Mouse (Mus musculus) liver, embryonic 13.5 days (tissue): Measurements from ENCODE around the gene Leo1. TPM values are rescaled to one million over a fixed set of nuclear protein-coding genes. Genes with fewer than 3 reads are reported as not detected.

ENCODE experiments used
- ATAC-seq: fragments of 200-750 bp; cut with Nextera tagmentation; 2 replicates; pipeline ENCODE4 v1.8.0; 2017; ENCODE audit warnings: low read depth, mild to moderate bottlenecking, moderate number of reproducible peaks, moderate library complexity
- DNase-seq: peaks from one replicate; pipeline ENCODE4 v3.0.0; 2022
- H3K27ac ChIP-seq: fragments of 300-500 bp; sonication (generic); 2 replicates; pipeline ENCODE4 v1.5.1; 2015; ENCODE audit warnings: moderate library complexity, mild to moderate bottlenecking, inconsistent platforms
- H3K27me3 ChIP-seq: fragments of 300-500 bp; sonication (generic); 2 replicates; pipeline ENCODE4 v1.6.1; 2015; ENCODE audit warnings: mild to moderate bottlenecking, inconsistent platforms
- H3K36me3 ChIP-seq: fragments of 300-500 bp; sonication (generic); 2 replicates; pipeline ENCODE4 v1.6.1; 2015; ENCODE audit warnings: mild to moderate bottlenecking, inconsistent platforms
- H3K4me1 ChIP-seq: fragments of 300-500 bp; sonication (generic); replicated peaks from 2 replicates; pipeline ENCODE4 v1.6.1; 2015; ENCODE audit warnings: inconsistent platforms
- H3K4me2 ChIP-seq: fragments of 300-500 bp; sonication (generic); 2 replicates; pipeline ENCODE4 v1.6.1; 2015; ENCODE audit warnings: inconsistent platforms, mild to moderate bottlenecking, moderate library complexity
- H3K4me3 ChIP-seq: fragments of 300-500 bp; sonication (generic); replicated peaks from 2 replicates; pipeline ENCODE4 v1.5.1; 2015; ENCODE audit warnings: mild to moderate bottlenecking, inconsistent platforms
- H3K9ac ChIP-seq: fragments of 300-500 bp; sonication (generic); 2 replicates; pipeline ENCODE4 v1.6.1; 2015; ENCODE audit warnings: mild to moderate bottlenecking, inconsistent platforms
- H3K9me3 ChIP-seq: fragments of 300-500 bp; sonication (generic); replicated peaks from 2 replicates; pipeline ENCODE4 v1.6.1; 2016; ENCODE audit warnings: inconsistent platforms
- WGBS: fragments of 180-500 bp; shearing (Covaris S2); methylation state at CpG from one replicate; pipeline ENCODE4 v1.1.7; 2015; ENCODE audit not compliant: insufficient replicate concordance; 5-methylcytosine and 5-hydroxymethylcytosine counted together
- polyA plus RNA-seq: library from polyadenylated mRNA; unstranded; fragments of >200 nt; fragmentation: Nextera tagmentation; extraction: Ambion mirVana; gene quantifications from 2 replicates; pipeline ENCODE4 v1.2.1, GENCODE M21; 2015

The Leo1 gene
- polyA plus RNA-seq, 1 experiment from 2014 or later = 18.9 TPM

- peak overlapping the region; percentile 86 for H3K4me2 ChIP-seq
- no peaks in the 10 kb centered on the region for H3K9me3 ChIP-seq
- under 1% methylated on average over 89 of the region's 90 CpGs for WGBS
- H3K27ac ChIP-seq = peak overlapping the region; percentile 95
- peak; percentile 66 for DNase-seq
- peak overlapping the region; percentile 90 for H3K9ac ChIP-seq
- H3K36me3 ChIP-seq = no peaks in the 10 kb centered on the region
- peak overlapping the region; percentile 86 for H3K4me3 ChIP-seq
- no peaks in the 10 kb centered on the region for H3K27me3 ChIP-seq
- ATAC-seq = peak; percentile 74
- peaks cover 70% of the 10 kb centered on the region for H3K4me1 ChIP-seq
These were observed 32.1 kb upstream of the Leo1 start for GRCm38 (mm10) chr9:75409031-75409851.

DNA sequence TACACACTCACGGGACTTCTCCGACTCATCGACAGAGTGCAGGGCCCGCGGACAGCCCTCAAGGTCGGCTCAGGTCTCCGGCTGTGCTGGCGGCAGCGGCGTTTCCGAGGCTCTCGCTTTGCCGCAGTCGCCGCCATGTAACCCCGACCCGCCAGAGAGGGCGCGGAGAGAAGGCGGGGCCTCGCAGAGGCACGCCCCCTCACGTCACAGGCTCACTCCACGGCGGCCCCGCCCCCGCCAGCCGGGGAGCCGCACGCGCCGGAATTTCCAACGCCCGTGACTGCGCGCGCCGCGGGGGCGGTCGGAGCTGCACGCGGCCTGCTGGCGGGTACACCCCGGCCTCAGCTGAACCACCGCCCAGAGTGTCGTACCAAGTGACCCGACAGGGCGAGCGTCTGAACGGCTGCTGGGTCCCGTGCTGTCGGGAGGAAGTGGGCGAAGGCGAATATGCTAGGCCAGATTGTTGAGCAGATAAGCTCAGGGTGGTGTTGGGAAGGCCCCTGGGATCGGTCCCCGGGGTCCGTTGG lies 31.4 kb upstream of the Leo1 start, which contains the start of gene Mapk6:
Gene Mapk6 (minus strand): TSS at position 154 of the 527 bp plus-strand sequence.
- under 1% methylated on average over 58 of the region's 58 CpGs for WGBS
- Histone ChIP-seq H3K36me3 (no peaks in the 10 kb centered on the region), H3K4me3 (peak within 1 kb of the TSS; percentile 86), H3K4me1 (peaks cover 63% of the 10 kb centered on the region), H3K9me3 (no peaks in the 10 kb centered on the region), H3K27ac (peak within 1 kb of the TSS; percentile 95), H3K27me3 (no peaks in the 10 kb centered on the region), H3K4me2 (peak within 1 kb of the TSS; percentile 86), H3K9ac (peak within 1 kb of the TSS; percentile 90)
- ATAC-seq (peak; percentile 90), DNase-seq (peak; percentile 95)

DNA sequence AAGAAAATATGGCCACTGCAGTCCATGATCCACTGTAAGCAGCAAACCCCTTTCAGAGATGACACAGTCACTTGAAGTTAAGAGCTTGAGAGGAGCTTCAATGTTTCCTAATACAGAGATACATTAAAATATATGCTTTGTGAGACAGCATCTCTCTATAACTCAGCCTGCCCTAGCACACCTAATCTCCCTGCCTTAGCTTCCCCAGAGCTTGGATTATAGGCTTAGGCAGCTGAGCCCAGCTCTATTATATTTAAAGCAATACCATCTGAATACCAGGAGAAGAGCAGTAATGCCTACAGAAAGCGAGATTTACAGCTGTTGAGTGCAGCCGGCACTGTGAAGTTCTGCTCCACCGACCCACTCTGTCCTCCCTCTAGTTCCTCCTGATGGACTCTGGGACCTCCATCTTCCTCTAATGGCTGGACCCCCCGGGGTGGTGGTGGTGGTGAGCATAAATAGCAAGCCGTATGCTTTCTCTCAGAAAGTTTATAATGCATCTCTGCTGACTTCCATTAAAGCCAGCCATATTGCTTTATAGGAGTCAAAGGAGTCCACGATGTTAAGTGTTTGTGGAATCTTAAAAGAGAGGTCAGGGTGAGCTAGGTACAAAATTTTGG lies 30.3 kb upstream of the Leo1 start:
- 40% methylated on average over 6 of the region's 6 CpGs for WGBS
- Histone ChIP-seq H3K4me1 (peaks cover 55% of the 10 kb centered on the region), H3K9ac (peak overlapping the region; percentile 90; the same call in 1 of the 2 replicates), H3K36me3 (no peaks in the 10 kb centered on the region), H3K27me3 (no peaks in the 10 kb centered on the region), H3K4me3 (0 out of 2 replicates have a peak overlapping the region, but pooled peaks have one; percentile 86), H3K9me3 (no peaks in the 10 kb centered on the region), H3K4me2 (peak overlapping the region; percentile 86), H3K27ac (peak overlapping the region; percentile 95)
- ATAC-seq = no peak
- DNase-seq = no peak

DNA sequence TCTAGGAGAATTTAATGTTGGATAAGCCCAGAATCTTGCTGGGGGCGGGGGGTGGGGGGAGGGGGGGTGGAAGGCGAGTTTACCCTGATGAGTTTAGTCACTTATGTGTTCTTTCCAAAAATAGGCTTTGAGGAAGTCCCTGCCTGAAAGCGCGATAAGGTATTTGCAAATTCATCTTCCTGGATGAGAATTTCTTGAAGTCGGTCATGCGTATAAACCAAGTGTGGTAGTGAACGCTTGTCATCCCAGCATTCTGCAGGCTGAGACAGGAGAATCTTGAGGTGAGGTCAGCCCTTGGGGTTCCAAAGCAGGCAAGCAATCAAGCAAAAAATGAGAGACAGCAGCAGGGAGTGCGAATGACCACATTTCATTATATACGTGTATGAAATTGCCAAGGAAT lies 29.7 kb upstream of the Leo1 start:
- WGBS = 29% methylated on average over 9 of the region's 9 CpGs
- Histone ChIP-seq H3K4me1 (peaks cover 49% of the 10 kb centered on the region), H3K4me3 (no peak overlapping the region), H3K27ac (no peak overlapping the region), H3K27me3 (no peaks in the 10 kb centered on the region), H3K9me3 (no peaks in the 10 kb centered on the region), H3K9ac (no peak overlapping the region), H3K4me2 (no peak overlapping the region), H3K36me3 (no peaks in the 10 kb centered on the region)
- ATAC-seq (no peak), DNase-seq (no peak)

- WGBS = 54% methylated on average over 5 of the region's 5 CpGs
- Histone ChIP-seq H3K36me3 (no peaks in the 10 kb centered on the region), H3K4me2 (no peak overlapping the region), H3K4me1 (peaks cover 35% of the 10 kb centered on the region), H3K27me3 (no peaks in the 10 kb centered on the region), H3K9ac (no peak overlapping the region), H3K27ac (no peak overlapping the region), H3K9me3 (no peaks in the 10 kb centered on the region), H3K4me3 (no peak overlapping the region)
- DNase-seq (no peak), ATAC-seq (no peak)
These were observed 28.1 kb upstream of the Leo1 start for GRCm38 (mm10) chr9:75413206-75413605.

DNA sequence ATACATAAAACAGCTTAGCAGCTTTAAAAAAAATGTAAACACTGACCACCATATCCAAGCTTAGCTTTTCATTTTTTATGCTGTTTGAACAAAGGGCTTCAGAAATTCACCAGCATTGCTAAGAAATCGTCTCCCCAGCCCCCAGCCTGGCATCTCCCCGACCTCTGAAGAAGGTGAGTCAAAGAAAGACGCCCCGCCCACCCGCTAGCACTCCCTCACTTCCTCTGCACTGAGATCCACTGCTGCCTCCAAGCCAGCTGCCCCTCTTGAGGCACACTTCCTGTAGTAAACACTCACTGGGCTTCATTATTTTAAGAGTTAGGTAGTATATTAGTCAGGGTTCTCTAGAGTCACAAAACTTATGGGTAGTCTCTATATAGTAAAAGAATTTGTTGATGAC lies 27.1 kb upstream of the Leo1 start:
- peaks cover 26% of the 10 kb centered on the region for H3K4me1 ChIP-seq

DNA sequence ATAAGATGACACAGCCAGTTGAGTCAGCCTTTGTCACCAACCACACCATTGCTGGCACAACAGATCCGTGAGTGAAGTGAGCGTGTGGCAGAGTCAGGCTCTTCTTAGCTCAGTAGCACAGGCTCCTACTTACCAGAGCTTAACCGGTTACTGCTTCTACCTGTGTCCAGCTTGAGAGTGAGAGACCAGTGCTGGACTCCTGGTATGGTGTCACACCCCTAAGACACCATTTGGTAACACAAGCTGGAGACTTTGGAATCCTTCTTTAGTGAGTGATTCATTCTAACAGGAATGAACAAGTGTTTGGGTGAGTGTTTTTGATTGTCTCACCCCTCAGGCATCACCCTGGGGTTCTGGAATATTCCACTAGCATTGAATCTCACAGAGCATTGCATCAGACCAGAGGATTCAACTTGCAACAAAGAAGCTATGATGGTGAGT lies 19.1 kb upstream of the Leo1 start:
- Histone ChIP-seq H3K36me3 (no peaks in the 10 kb centered on the region), H3K9ac (no peak overlapping the region), H3K27me3 (no peaks in the 10 kb centered on the region), H3K4me2 (no peak overlapping the region), H3K27ac (no peak overlapping the region), H3K4me1 (peaks cover 5% of the 10 kb centered on the region; the same call in 1 of the 2 replicates), H3K4me3 (no peak overlapping the region), H3K9me3 (no peaks in the 10 kb centered on the region)
- no peak for DNase-seq
- 65% methylated on average over 3 of the region's 3 CpGs for WGBS
- ATAC-seq = no peak

More for the DNA sequence above, 27.1 kb upstream of the Leo1 start:
- H3K9me3 ChIP-seq = no peaks in the 10 kb centered on the region
- H3K4me3 ChIP-seq = no peak overlapping the region
- WGBS = 17% methylated on average over 5 of the region's 5 CpGs
- no peaks in the 10 kb centered on the region for H3K36me3 ChIP-seq
- no peak overlapping the region for H3K9ac ChIP-seq
- ATAC-seq (no peak), DNase-seq (no peak)
- H3K27ac ChIP-seq = no peak overlapping the region
- no peaks in the 10 kb centered on the region for H3K27me3 ChIP-seq
- no peak overlapping the region for H3K4me2 ChIP-seq

- H3K9ac ChIP-seq = no peak overlapping the region
- no peaks in the 10 kb centered on the region for H3K27me3 ChIP-seq
- H3K9me3 ChIP-seq = no peaks in the 10 kb centered on the region
- ATAC-seq = no peak
- WGBS = 46% methylated on average over 5 of the region's 5 CpGs
- H3K4me2 ChIP-seq = no peak overlapping the region
- peaks cover 5% of the 10 kb centered on the region; the same call in 1 of the 2 replicates for H3K4me1 ChIP-seq
- H3K36me3 ChIP-seq = no peaks in the 10 kb centered on the region
- DNase-seq = no peak
- H3K4me3 ChIP-seq = no peak overlapping the region
- H3K27ac ChIP-seq = no peak overlapping the region
These were observed 17.6 kb upstream of the Leo1 start for GRCm38 (mm10) chr9:75423683-75424082.

GRCm38 (mm10) chr9:75424358-75425150 lies 16.8 kb upstream of the Leo1 start:
- H3K4me1 ChIP-seq = peaks cover 5% of the 10 kb centered on the region; the same call in 1 of the 2 replicates
- WGBS = 58% methylated on average over 6 of the region's 6 CpGs
- H3K4me2 ChIP-seq = no peak overlapping the region
- H3K9ac ChIP-seq = no peak overlapping the region
- H3K27ac ChIP-seq = no peak overlapping the region
- no peak overlapping the region for H3K4me3 ChIP-seq
- H3K9me3 ChIP-seq = no peaks in the 10 kb centered on the region
- DNase-seq = no peak
- ATAC-seq = no peak
- H3K27me3 ChIP-seq = no peaks in the 10 kb centered on the region
- H3K36me3 ChIP-seq = no peaks in the 10 kb centered on the region

DNA sequence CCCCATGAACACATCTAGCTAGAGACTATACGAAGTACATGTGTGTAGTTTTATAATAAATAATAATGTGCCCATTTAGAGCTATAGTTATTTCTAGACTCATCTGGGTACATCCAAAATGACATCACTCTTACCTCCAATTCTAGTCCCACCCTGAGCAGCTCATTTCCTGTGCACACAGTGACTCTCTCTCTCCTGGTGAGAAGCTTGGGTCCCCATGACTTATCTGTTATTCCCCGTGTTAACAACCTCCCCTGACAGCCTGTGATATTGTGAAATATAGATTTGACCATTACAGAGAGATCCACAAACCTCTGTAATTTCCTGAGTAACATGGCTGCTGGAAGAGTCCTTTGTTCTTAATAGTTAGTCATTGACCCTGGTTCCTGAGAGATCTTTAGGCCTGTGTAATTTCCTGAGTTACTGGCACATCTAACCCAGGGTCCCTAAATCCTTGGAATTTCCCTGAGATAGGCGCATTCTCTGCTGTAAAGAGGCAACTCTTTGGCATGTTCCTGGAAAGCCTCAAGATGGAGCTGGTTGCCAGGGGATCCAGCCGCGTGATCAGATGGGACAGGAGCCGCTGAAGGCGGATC lies 15.4 kb upstream of the Leo1 start:
- ATAC-seq (no peak), DNase-seq (no peak)
- WGBS = 69% methylated on average over 7 of the region's 7 CpGs

More for the DNA sequence above, 15.4 kb upstream of the Leo1 start:
- no peaks in the 10 kb centered on the region for H3K36me3 ChIP-seq
- H3K4me3 ChIP-seq = no peak overlapping the region
- H3K4me2 ChIP-seq = no peak overlapping the region
- no peak overlapping the region for H3K27ac ChIP-seq
- peaks cover 7% of the 10 kb centered on the region; the same call in 1 of the 2 replicates for H3K4me1 ChIP-seq
- no peaks in the 10 kb centered on the region for H3K27me3 ChIP-seq
- H3K9ac ChIP-seq = no peak overlapping the region
- no peaks in the 10 kb centered on the region for H3K9me3 ChIP-seq
